Mouse (Mus musculus) kidney, postnatal 14 days (tissue): ENCODE measurements around the gene Wdr19.

Experiments used
- DNase-seq: peaks from one replicate; pipeline ENCODE4 v3.0.0; 2022; ENCODE audit warnings: mixed read lengths

Gene Wdr19

GRCm38 (mm10) chr5:65199346-65200128 lies at the start of gene Wdr19:
Gene Wdr19, plus strand, starts transcription at chr5:65199696.
- DNase-seq = peak; percentile 99

GRCm38 (mm10) chr5:65149706-65150105 lies 49.8 kb upstream of the Wdr19 start:
- DNase-seq = no peak

- no peak for DNase-seq
Measured at GRCm38 (mm10) chr5:65150376-65150955, 49.0 kb upstream of the Wdr19 start.

GRCm38 (mm10) chr5:65151276-65151675 lies 48.2 kb upstream of the Wdr19 start:
- DNase-seq = no peak

- DNase-seq = no peak
Measured at GRCm38 (mm10) chr5:65151767-65152166, 47.7 kb upstream of the Wdr19 start.

GRCm38 (mm10) chr5:65154287-65154686 lies 45.2 kb upstream of the Wdr19 start:
- no peak for DNase-seq

GRCm38 (mm10) chr5:65156853-65157252 lies 42.6 kb upstream of the Wdr19 start:
- DNase-seq = peak; percentile 41

- peak; percentile 88 for DNase-seq
Measured at GRCm38 (mm10) chr5:65157412-65158381, 41.8 kb upstream of the Wdr19 start.

- no peak for DNase-seq
Measured at GRCm38 (mm10) chr5:65158696-65159305, 40.7 kb upstream of the Wdr19 start.

- DNase-seq = no peak
Measured at GRCm38 (mm10) chr5:65163001-65163400, 36.5 kb upstream of the Wdr19 start.

GRCm38 (mm10) chr5:65163489-65164092 lies 35.9 kb upstream of the Wdr19 start:
- DNase-seq = no peak

- no peak for DNase-seq
Measured at GRCm38 (mm10) chr5:65170206-65170605, 29.3 kb upstream of the Wdr19 start.

- DNase-seq = no peak
Measured at GRCm38 (mm10) chr5:65175035-65175917, 24.2 kb upstream of the Wdr19 start.

- no peak for DNase-seq
Measured at GRCm38 (mm10) chr5:65175918-65176484, 23.5 kb upstream of the Wdr19 start.

- DNase-seq = peak; percentile 85
Measured at GRCm38 (mm10) chr5:65177026-65177514, 22.4 kb upstream of the Wdr19 start.

- DNase-seq = no peak
Measured at GRCm38 (mm10) chr5:65178477-65178876, 21.0 kb upstream of the Wdr19 start.

- DNase-seq = no peak
Measured at GRCm38 (mm10) chr5:65181160-65181793, 18.2 kb upstream of the Wdr19 start.

GRCm38 (mm10) chr5:65181794-65182169 lies 17.7 kb upstream of the Wdr19 start:
- DNase-seq = no peak

- DNase-seq = no peak
Measured at GRCm38 (mm10) chr5:65182268-65182667, 17.2 kb upstream of the Wdr19 start.

- DNase-seq = no peak
Measured at GRCm38 (mm10) chr5:65191601-65192000, 7.9 kb upstream of the Wdr19 start.
